Mouse (Mus musculus): ENCODE data around the gene Tuft1.

Tuft1 gene

DNA sequence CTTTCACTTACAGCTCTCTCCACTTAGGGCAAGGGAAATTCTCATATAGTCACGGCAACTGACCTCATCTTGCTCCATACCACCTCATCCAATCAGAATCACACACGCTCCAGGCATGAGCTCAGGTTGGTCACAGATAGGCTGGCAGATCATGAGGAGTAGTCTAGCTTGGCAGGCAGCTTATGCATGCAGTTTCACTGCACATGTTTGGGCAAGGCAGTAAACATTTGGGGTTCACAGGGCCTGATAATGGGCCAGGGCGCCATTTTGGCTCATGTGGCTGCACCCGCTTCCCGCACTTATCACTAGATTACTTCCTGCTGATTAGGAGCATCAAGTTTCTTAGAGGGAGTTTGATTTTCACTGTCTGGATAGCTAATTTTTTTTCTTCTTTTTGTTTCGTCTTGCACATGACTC, 62.8 kb downstream of the Tuft1 start:
- no peak for DNase-seq (ENCODE audit: low spot score in 2 of 2)

DNA sequence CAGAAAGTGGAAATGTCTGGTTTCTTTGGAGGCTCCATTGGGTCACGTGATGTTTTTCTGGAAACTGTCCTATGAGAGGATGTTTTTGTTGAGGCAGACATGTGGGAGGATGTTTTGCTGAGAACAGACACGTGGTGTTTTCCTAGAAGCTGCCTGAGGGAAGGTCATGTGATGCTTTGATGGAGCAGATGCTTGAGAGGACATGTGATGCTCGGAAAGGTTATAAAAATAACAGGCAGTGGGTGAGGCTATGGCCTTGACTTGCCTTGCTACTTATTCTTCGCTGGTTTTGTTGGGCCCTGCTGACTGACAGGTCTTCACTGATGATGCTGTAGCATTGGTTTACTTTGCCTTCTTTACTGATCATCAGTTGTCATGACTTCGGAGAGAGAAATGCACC, 67.6 kb downstream of the Tuft1 start:
- DNase-seq (ENCODE audit: low spot score in 2 of 2) = no peak

DNA sequence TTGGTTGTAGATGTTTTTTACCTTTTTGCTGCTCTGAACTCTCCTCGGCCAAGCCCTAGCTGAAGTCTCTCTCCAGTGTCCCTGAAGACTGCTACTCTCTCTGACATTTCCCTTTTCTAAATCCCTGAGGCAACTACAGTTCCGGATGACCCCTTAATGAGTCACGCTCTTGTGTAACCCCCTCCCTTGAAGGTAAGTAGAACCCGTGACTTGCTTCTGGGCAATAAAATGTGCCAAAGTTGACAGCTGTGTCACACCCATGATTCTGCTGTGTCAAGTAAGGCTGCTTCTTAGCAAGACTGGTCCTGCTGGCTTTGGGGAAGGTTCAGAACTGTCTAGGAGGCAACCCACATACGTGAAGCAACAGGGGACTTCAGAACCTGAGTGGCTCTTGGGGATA, 70.7 kb downstream of the Tuft1 start:
- no peak for DNase-seq (ENCODE audit: low spot score in 2 of 2)

DNA sequence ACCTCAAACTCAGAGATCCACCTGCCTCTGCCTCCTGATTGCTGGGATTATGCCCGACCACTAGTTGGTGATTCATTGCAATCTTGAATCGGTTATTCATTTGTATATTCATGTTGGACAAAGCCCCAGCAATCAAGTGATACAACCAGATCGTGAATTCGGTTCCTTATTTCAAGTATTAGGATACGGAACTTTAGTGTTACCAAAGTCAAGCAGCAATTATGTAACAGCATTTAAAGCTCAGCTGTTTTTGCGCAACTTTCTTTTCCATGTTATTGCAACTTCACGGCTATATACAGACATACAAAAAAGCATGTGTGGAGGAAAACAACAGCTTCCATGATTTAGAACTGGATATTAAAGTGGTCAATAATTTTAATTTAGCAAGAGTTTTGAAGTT, 75.7 kb downstream of the Tuft1 start:
- DNase-seq (ENCODE audit: low spot score in 2 of 2) = no peak

DNA sequence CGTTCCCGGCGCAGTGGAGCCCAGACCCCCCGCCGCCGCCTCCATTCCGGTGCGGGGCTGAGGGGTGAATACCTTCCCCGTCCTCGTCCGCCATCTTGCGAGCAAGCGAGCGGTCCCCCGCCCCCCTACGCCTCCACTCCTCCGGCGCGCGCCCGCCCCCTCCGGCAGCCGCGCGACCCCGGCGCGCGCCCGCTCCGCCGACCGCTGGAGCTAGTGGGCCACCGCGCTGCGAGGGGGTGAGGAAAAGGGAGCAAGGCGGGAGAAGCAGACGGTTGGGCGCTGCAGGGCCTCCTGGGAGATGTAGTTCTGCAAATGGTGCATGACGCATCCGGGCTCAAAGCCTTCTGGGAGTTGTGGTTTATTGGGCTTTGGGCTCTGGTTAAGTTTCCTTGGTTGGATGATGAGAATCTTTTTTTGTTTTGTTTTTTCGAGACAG, 76.2 kb downstream of the Tuft1 start, which contains the start of gene Snx27:
Snx27 (minus strand) TSS at position 261 of the 436 bp plus-strand sequence.
- peak; percentile 79 to 84 for DNase-seq (ENCODE audit: low spot score in 2 of 2)

DNA sequence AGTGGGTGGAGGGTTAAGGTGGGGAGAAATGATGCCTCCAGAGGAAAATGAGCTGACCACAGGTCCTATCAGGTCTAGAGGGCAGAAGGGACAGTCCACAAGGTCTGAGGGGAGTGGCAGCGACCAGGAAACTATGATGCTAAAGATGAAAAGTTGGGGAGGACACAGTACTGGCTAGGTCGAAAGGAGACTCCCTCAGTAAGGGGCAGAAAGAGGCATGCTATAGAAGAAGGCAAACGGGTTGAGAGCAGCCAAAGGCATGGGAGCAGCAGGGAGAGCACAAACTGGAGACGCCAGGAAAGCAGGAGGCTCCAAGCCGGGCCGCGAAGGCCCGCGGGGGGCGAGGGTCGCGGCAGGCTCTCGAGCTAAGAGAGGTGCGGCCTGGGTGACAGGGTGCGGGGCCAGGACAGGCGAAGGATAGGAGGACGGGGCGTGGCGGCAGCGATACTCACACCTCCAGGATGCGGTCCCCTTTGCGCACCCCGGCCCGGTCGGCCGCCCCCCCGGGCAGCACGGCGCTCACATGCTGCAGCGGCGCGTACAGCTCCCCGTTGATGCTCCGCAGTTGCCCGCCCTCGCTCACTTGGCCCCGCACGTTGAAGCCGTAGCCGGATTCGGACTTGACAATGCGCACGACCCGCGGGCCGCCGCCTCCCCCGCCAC, 76.7 kb downstream of the Tuft1 start:
- no peak for DNase-seq (ENCODE audit: low spot score in 2 of 2)

DNA sequence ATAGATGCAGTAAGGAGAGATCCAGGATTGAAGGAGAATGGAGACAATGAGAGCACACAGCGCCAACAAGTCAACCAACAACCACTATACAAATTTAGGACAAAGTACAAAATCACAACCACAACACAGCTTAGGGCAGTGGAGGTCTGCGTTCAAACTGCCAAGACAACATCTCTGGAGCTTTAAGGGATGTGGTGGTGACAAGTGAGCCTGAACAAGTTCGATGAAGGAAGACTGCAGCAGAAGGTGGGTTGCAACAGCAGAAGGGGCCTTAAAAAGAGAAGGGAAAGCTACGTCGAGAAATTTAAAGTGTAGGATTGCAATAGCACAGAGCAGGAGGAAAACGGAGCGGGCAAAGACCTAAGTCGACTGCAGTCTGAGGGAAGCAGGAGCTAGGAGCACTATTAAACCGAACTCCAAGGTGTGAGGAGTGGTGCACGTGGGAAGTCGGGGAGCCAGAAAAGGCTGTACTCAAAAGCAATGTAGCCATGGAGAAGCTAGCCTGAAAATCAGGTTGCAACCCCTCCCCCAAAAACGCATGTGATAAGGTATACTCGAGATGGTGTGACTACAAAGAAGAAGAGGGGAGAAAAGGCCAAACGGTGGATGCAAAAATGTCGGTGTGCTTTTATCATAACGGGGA, 77.4 kb downstream of the Tuft1 start:
- peak; percentile 7 to 10 for DNase-seq (ENCODE audit: low spot score in 2 of 2)

DNA sequence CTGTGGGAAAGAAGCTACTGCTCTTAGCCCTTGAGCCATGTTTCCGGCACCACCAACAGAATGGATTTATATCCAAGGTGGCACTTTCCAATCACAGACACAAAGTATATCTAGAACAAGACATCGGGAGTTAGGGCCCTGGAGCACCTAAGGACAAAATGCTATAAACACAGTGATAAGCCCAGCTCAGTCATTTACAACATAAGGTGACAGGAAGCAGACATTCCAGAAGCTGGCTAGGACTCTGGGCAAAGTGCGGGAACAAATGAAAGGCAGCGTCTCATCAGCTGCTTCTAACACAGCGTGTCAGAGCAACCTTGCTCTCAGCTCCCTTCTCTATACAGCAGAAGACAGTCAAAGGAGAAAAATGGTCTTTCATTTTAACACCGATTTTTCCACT, 84.2 kb downstream of the Tuft1 start:
- no peak for DNase-seq (ENCODE audit: low spot score in 2 of 2)

DNA sequence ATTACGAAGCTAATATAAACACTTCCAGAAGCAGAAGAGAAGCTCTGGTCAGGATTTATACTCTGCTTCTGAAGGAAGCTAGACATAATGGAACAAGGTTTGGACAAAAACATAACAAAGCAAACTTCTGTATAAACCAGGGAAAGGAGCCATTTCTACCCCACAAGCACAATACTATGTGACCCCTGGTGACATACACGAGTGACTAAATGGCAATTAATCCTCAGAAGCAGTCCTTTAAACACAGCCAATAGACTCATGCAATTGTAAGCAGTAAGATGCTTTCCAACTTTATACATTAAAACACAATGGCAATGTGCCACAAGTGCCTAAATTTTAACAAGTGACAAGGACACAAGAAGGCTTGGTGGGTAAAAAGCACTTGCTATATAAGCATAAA, 91.4 kb downstream of the Tuft1 start:
- no peak for DNase-seq (ENCODE audit: low spot score in 2 of 2)

DNA sequence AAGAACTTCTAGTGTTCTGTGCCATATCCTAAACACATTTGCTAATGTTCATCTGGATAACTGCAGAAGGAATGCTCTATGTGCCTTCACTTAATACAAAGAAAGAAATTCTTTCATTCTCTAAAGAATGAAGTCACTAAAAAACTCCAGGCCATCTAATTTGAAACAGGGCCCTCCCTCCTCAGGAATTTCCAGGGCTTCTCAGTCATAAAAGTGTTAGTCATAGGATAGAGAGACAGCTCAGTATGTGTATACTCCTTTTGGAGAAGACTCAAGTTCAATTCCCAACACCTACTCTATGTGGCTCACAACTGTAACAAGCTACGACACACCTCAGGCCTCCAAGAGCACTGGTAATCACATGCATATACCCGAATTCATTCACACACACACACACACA, 93.1 kb downstream of the Tuft1 start:
- no peak for DNase-seq (ENCODE audit: low spot score in 2 of 2)

DNA sequence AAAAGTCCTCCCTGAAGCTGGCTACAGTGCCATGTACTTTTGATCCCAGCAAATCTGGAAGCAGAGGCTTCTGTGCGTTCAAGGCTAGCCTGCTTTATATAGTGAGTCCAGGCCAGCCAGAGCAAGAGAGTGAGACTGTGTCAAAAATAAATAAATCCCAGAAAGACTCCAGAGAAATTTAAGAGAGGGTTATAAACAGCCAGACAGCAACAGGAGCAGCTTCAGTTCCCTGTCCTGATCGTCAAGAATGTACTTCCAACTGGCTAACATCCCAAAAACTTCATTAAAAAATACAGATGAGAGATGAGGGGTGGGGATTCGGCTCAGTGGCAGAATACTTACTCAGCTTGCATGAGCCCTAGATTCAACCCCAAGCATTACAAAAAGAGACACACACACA, 93.5 kb downstream of the Tuft1 start:
- no peak for DNase-seq (ENCODE audit: low spot score in 2 of 2)

DNA sequence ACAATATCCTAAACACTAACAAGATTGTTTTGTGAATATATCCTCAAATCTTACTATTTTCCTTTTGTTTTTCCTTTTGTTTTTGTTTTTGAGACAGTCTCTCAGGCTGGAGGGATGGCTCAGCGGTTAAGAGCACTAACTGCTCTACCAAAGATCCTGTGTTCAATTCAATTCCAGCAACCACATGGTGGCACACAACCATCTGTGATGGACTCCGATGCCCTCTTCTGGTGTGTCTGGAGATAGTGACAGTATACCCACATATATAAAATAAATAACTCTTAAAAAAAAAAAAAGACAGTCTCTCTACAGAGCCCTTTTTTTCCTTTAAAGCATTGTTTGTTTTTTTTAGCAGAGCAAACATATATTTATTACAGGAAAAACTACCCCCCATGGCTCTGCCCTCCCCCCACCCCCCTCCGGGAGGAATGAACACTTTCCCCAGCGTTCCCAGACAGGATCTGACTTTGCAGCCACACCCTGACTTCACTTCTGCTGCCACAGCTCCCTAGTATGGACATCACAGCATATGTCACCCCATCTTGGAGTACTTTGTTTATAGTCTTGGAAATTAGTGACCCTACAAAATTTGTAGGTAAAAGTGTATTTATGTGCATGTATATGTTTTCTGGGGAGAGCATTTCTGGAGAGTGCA, 94.2 kb downstream of the Tuft1 start:
- DNase-seq (ENCODE audit: low spot score in 2 of 2) = no peak

DNA sequence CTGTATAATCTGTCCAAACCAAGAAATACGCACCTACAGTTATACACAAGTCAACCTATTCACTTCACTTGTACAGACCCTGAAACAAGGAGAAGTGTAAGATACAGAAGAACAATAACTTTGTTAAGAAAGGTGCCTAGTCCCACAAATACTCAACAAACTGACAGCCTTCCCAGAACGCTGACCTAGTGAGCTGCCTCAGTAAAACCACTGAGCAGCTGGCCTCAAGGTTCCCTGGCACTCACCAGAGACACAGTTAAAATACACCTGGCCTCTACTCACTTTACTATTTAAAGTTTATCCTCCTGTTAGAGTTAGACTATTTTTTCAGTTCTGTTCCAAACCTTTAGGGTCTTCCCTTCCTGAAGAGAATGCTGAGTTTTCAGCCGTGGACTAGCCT, 95.5 kb downstream of the Tuft1 start:
- DNase-seq (ENCODE audit: low spot score in 2 of 2) = no peak
